Mouse (Mus musculus) stomach, postnatal 0 days (tissue): ENCODE measurements around the gene Pitx1. TPM values are rescaled to one million over a fixed set of nuclear protein-coding genes. Genes with fewer than 3 reads are reported as not detected.

ENCODE experiments used
- ATAC-seq: fragments of 200-750 bp; cut with Nextera tagmentation; 2 replicates; pipeline ENCODE4 v1.8.0; 2017; ENCODE audit not compliant: low FRiP score, low TSS enrichment
- DNase-seq: peaks from one replicate; pipeline ENCODE4 v3.0.0-alpha.2; 2016; ENCODE audit warnings: low spot score
- H3K27ac ChIP-seq: fragments of 300-500 bp; sonication (generic); replicated peaks from 2 replicates; pipeline ENCODE4 v1.5.1; 2014; ENCODE audit warnings: mild to moderate bottlenecking, control low read depth
- H3K27me3 ChIP-seq: fragments of 300-500 bp; sonication (generic); 2 replicates; pipeline ENCODE4 v1.6.1; 2014; ENCODE audit warnings: low read length; ENCODE audit not compliant: control insufficient read depth, insufficient read depth
- H3K36me3 ChIP-seq: fragments of 300-500 bp; sonication (generic); 2 replicates; pipeline ENCODE4 v1.6.1; 2014; ENCODE audit warnings: low read length, mixed read lengths; ENCODE audit not compliant: control insufficient read depth, insufficient read depth
- H3K4me1 ChIP-seq: fragments of 300-500 bp; sonication (generic); replicated peaks from 2 replicates; pipeline ENCODE4 v1.6.1; 2014; ENCODE audit warnings: antibody characterized with exemption; ENCODE audit not compliant: control insufficient read depth, insufficient read depth
- H3K4me2 ChIP-seq: fragments of 300-500 bp; sonication (generic); replicated peaks from 2 replicates; pipeline ENCODE4 v1.6.1; 2014; ENCODE audit warnings: low read depth, mild to moderate bottlenecking, control low read depth, moderate library complexity
- H3K4me3 ChIP-seq: fragments of 300-500 bp; sonication (generic); 2 replicates; pipeline ENCODE4 v1.5.1; 2014; ENCODE audit warnings: low read depth, low read length, control low read depth
- H3K9ac ChIP-seq: fragments of 300-500 bp; sonication (generic); 2 replicates; pipeline ENCODE4 v1.6.1; 2014; ENCODE audit warnings: mild to moderate bottlenecking, low read length, control low read depth, mixed read lengths
- H3K9me3 ChIP-seq: fragments of 300-500 bp; sonication (generic); 2 replicates; pipeline ENCODE4 v1.6.1; 2016; ENCODE audit warnings: low read length; ENCODE audit not compliant: control insufficient read depth
- CTCF ChIP-seq: IDR thresholded peaks from 2 replicates; pipeline ENCODE4 v1.5.1; 2016; ENCODE audit warnings: antibody characterized with exemption, low read depth, mild to moderate bottlenecking, moderate library complexity
- EP300 ChIP-seq: optimal IDR thresholded peaks from 2 replicates; pipeline ENCODE3; 2016; ENCODE audit warnings: antibody characterized with exemption
- WGBS: fragments of 180-500 bp; shearing (Covaris S2); extraction: QIAGEN DNeasy Blood & Tissue Kit; methylation state at CpG from one replicate; pipeline ENCODE4 v1.1.7; 2014; 5-methylcytosine and 5-hydroxymethylcytosine counted together
- polyA plus RNA-seq: library from polyadenylated mRNA; unstranded; fragments of >200 nt; fragmentation: Nextera tagmentation; extraction: Ambion mirVana; gene quantifications from 2 replicates; pipeline ENCODE4 v1.2.1, GENCODE M21; 2015

Gene Pitx1
- 193 and 214 TPM in 2 replicates for polyA plus RNA-seq

DNA sequence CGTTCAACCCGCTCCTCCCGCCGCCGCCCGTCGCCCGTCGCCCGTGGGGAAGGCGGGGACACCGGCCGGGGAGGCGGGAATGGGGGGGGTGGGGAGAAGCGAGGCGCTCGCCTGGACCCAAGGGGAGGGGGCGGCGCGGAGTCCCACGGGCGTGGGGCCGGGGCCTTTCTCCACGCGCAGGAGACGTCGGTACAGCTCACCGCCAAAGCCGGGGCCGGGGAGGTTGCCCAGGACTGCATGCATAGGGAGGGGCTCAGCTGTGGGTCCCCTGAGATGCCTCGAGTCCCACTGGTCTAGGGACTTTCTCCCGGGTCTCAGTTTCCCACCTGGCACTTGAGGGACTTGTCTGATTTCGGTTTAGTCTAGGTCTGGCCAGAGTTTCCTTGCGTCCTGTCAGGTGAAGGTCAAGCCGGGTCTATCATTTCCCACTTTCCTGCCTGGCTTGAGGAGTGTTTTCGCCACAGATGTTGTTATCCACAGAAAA is at the start of gene Pitx1:
Pitx1 (minus strand) TSS at position 51 of the 484 bp plus-strand sequence.
- WGBS = 4% methylated on average over 33 of the region's 36 CpGs
- no peak for ATAC-seq
- Histone ChIP-seq H3K4me3 (peak within 1 kb of the TSS; percentile 87), H3K27me3 (0 out of 2 replicates have a peak, but pooled peaks cover 3% of the 10 kb centered on the region), H3K4me1 (peaks cover 3% of the 10 kb centered on the region; the same call in 1 of the 2 replicates), H3K36me3 (no peaks in the 10 kb centered on the region), H3K9ac (peak within 1 kb of the TSS; percentile 98), H3K4me2 (peak within 1 kb of the TSS; percentile 81), H3K9me3 (no peaks in the 10 kb centered on the region), H3K27ac (peak within 1 kb of the TSS; percentile 94)
- DNase-seq = no peak
- no peak for TF ChIP-seq CTCF

GRCm38 (mm10) chr13:55881431-55882202 is 45.6 kb upstream of the Pitx1 start:
- TF ChIP-seq EP300 = peak; percentile 92
- peak; percentile 30 for TF ChIP-seq CTCF
- Histone ChIP-seq H3K9ac (peak overlapping the region; percentile 18; the same call in 1 of the 2 replicates), H3K4me3 (no peak overlapping the region), H3K4me1 (peaks cover 3% of the 10 kb centered on the region), H3K27ac (peak overlapping the region; percentile 90), H3K36me3 (no peaks in the 10 kb centered on the region), H3K4me2 (no peak overlapping the region), H3K9me3 (no peaks in the 10 kb centered on the region), H3K27me3 (no peaks in the 10 kb centered on the region)
- 34% methylated on average over 16 of the region's 16 CpGs for WGBS
- DNase-seq (no peak), ATAC-seq (peak; percentile 83)

DNA sequence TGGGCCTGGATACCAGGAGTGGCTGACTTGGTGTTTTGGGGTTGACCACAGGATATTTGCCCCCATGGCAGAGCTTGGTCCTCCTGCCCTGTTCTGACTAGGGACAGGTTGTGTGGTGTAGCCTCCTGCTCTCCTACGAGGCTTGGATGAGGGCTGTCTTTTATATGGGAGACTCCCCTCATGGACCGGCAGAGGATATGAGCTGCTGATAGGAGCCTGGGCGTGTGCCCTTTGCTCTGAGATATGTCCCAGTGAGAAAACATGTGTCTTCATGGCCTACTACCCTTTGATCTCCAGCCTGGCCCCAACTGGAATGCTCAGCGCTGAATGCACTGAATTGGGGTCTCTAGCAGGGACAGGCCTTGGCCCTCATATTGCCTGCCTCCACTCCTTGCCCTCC is 42.4 kb upstream of the Pitx1 start:
- H3K9ac ChIP-seq = no peak overlapping the region

DNA sequence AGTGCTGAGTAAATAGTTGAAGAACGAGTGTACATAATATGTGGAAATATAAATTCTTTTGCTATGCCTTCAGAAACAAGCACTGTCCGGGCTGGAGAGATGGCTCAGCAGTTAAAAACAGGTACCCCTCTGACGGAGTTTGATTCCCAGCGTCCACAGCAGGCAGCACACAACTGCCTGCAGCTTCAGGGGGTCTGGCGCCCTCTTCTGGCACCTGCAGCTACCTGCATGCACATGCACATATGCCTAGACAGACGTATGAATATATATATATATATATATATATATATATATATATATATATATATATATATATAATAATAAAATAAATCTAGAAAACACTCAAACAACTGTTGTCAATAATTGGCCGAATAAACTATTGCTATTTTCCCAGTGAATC is 35.4 kb upstream of the Pitx1 start:
- Histone ChIP-seq H3K9me3 (no peaks in the 10 kb centered on the region), H3K4me1 (no peaks in the 10 kb centered on the region), H3K4me3 (no peak overlapping the region), H3K36me3 (no peaks in the 10 kb centered on the region), H3K4me2 (no peak overlapping the region), H3K27me3 (no peaks in the 10 kb centered on the region), H3K9ac (no peak overlapping the region), H3K27ac (no peak overlapping the region)
- TF ChIP-seq CTCF (peak; percentile 36), EP300 (no peak)
- 78% methylated on average over 7 of the region's 7 CpGs for WGBS
- ATAC-seq (no peak), DNase-seq (no peak)

More for the DNA sequence above, 42.4 kb upstream of the Pitx1 start:
- Histone ChIP-seq H3K27me3 (no peaks in the 10 kb centered on the region), H3K4me2 (no peak overlapping the region), H3K27ac (no peak overlapping the region), H3K4me1 (peaks cover 3% of the 10 kb centered on the region), H3K36me3 (no peaks in the 10 kb centered on the region), H3K9me3 (no peaks in the 10 kb centered on the region), H3K4me3 (no peak overlapping the region)
- DNase-seq = no peak
- TF ChIP-seq EP300 = no peak
- no peak for TF ChIP-seq CTCF
- no peak for ATAC-seq
- 83% methylated on average over 4 of the region's 4 CpGs for WGBS

GRCm38 (mm10) chr13:55870001-55870400 is 34.0 kb upstream of the Pitx1 start:
- Histone ChIP-seq H3K36me3 (no peaks in the 10 kb centered on the region), H3K4me1 (no peaks in the 10 kb centered on the region), H3K4me2 (no peak overlapping the region), H3K9me3 (no peaks in the 10 kb centered on the region), H3K4me3 (no peak overlapping the region), H3K27me3 (no peaks in the 10 kb centered on the region), H3K27ac (no peak overlapping the region), H3K9ac (no peak overlapping the region)
- no peak for ATAC-seq
- DNase-seq = no peak
- WGBS = 96% methylated on average over 1 of the region's 1 CpGs
- no peak for TF ChIP-seq EP300
- peak; percentile 65 for TF ChIP-seq CTCF

DNA sequence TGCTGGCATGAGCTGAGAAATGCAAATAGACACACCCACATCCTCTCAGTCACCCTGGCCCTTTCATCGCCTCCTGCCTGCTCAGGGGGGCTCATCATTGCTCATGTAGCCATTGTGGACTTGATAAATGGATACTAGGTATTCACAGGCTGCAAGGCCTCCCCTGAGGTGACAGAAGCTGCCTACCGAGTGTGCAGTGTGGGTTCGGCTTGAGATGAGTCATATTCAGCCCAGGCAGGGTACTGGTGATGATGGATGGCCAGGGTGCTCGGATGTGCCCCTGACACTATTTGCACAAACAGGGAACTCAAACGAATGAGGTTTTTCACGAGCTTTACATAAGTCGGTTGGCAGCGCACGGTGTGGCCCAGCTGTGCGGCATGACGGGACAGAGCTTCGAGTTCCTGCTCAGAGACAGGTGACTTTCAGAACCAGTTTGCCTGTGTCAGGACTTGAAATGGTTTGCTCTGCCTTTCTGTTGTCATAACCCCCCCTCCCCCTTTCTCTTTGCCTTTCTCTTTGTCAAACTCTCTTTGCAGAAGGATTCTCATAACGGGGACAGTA is 31.6 kb upstream of the Pitx1 start:
- H3K9ac ChIP-seq = no peak overlapping the region
- DNase-seq (peak; percentile 34), ATAC-seq (peak; percentile 53)
- no peak overlapping the region for H3K4me2 ChIP-seq
- no peaks in the 10 kb centered on the region for H3K9me3 ChIP-seq
- TF ChIP-seq EP300 (peak; percentile 92), CTCF (no peak)
- peak overlapping the region; percentile 69 for H3K27ac ChIP-seq
- 31% methylated on average over 13 of the region's 13 CpGs for WGBS
- H3K4me1 ChIP-seq = no peaks in the 10 kb centered on the region
- no peak overlapping the region for H3K4me3 ChIP-seq
- no peaks in the 10 kb centered on the region for H3K27me3 ChIP-seq
- H3K36me3 ChIP-seq = no peaks in the 10 kb centered on the region
